Mouse (Mus musculus): ENCODE results near the gene Tle3. TPM values are rescaled to one million over a fixed set of nuclear protein-coding genes. Genes with fewer than 3 reads are reported as not detected.

Gene Tle3
- polyA plus RNA-seq, 1 experiment: 39.1 TPM

DNA sequence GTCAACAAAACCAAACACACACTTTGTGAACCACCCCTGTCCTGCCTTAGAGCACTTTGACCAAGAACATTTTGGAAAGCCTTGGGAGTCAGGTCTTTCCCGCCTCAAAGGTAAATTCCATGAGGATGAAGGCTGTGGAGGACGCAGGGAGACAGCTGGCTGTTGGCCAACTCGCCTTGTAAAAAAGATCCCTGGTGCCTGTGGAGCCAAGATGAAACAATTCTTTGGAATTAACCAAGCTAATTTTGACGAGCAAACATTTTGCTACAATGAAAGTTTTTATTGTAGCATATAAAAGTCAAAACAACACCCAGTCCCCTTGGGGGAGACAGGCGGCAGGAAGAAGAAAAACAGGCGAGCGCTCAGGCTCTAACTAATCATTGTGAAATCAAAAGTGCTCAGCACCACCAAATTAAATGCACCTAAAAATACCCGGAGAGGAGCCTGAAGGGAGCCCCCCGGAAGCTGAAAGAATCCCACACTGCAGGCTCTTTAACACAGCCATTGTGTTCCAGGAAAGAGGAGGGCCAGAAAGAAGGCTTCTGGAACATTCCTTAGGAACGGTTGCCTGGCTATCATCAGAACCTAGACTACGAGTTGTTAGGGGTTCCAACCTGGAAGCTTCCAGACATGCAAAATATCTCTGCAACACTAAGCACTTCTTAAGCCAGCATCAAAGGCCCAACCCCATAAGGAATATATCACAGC, 69.2 kb downstream of the Tle3 start:
- Histone ChIP-seq H3K27me3 (ENCODE audit: control insufficient read depth, insufficient read depth, insufficient read length) (no peaks in the 10 kb centered on the region), H3K36me3 (ENCODE audit: control insufficient read depth, insufficient read depth) (no peaks in the 10 kb centered on the region), H3ac (ENCODE audit: control insufficient read depth, insufficient read length, low read depth) (no peak overlapping the region), H3K79me2 (ENCODE audit: control insufficient read depth, insufficient read depth) (no peaks in the 10 kb centered on the region), H3K79me3 (ENCODE audit: low read depth) (no peaks in the 10 kb centered on the region), H3K4me3 (ENCODE audit: insufficient read depth, poor library complexity, severe bottlenecking) (no peak overlapping the region)
- TF ChIP-seq CTCF (IDR thresholded peaks at IDR 0.05; ENCODE audit: control insufficient read depth, insufficient read depth, insufficient read length): no peak

DNA sequence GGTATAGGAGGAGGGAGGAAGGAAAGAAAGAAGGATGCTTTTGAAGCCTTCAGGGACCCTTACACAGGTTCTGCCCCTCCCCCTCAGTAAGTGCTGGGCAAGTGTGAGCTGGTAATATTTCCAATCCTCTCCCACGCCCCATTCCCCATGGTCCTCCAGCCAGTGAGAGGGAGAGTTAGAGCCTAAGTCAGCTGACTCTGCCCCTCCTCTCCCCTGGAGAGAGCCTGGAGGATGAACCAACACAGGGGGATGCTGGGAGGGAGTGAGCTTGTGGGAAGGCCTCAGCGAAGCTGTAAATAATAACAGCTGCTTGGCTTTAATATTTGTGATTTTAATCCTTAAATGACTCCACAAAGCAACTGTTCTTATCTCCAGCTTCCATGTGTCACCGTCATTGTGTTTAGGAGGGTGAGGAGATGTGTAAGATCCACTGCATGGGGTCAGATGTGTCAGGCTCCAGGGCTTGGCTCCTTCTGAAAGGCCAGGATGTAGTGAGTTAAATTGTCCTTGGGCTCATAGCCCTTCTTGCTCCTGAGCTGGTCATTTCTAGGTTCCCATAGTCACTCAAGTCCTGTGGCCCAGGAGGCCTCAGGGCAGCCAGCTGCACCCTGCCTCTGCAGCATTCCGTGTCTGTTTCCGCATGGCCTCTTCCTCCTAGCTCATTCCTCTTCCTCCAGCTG, 70.9 kb downstream of the Tle3 start:
- no peaks in the 10 kb centered on the region for H3K36me3 ChIP-seq (ENCODE audit: control insufficient read depth, insufficient read depth)

DNA sequence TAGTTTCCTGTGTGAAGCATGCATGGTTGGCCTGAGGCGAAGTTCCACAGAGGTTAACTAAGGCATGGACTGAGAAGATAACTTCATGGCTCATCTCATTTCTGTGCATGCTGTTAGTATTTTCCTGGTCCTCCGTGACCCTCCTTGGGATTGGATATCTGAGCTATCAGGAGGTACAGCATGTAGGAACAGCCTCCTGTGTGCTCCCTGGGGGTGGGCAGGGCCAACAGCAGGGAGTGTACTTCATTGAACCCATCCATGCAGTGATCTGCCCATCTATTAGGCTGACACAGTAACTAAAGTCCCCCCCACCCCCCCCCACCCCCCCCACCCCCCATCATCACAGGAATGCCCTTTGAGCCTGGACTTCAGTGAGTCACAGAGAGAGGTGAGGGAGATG, 73.0 kb downstream of the Tle3 start:
- H3K36me3 ChIP-seq (ENCODE audit: control insufficient read depth, insufficient read depth): no peaks in the 10 kb centered on the region
- H3ac ChIP-seq (ENCODE audit: control insufficient read depth, insufficient read length, low read depth): no peak overlapping the region
- H3K79me2 ChIP-seq (ENCODE audit: control insufficient read depth, insufficient read depth): no peaks in the 10 kb centered on the region
- H3K79me3 ChIP-seq (ENCODE audit: low read depth): no peaks in the 10 kb centered on the region
- peaks cover 8% of the 10 kb centered on the region for H3K27me3 ChIP-seq (ENCODE audit: control insufficient read depth, insufficient read depth, insufficient read length)
- no peak for TF ChIP-seq CTCF (IDR thresholded peaks at IDR 0.05; ENCODE audit: control insufficient read depth, insufficient read depth, insufficient read length)
- no peak for TF ChIP-seq MAX (IDR thresholded peaks at IDR 0.05)
- no peak for TF ChIP-seq USF1 (IDR thresholded peaks at IDR 0.05; ENCODE audit: low read depth)
- no peak for TF ChIP-seq MYOD1 (IDR thresholded peaks at IDR 0.05; ENCODE audit: control insufficient read depth, insufficient read length, low read depth)
- no peak overlapping the region for H3K4me3 ChIP-seq (ENCODE audit: insufficient read depth, poor library complexity, severe bottlenecking)

More for the DNA sequence above, 70.9 kb downstream of the Tle3 start:
- Histone ChIP-seq H3ac (ENCODE audit: control insufficient read depth, insufficient read length, low read depth) (no peak overlapping the region), H3K4me3 (ENCODE audit: insufficient read depth, poor library complexity, severe bottlenecking) (no peak overlapping the region), H3K79me3 (ENCODE audit: low read depth) (no peaks in the 10 kb centered on the region), H3K79me2 (ENCODE audit: control insufficient read depth, insufficient read depth) (no peaks in the 10 kb centered on the region), H3K27me3 (ENCODE audit: control insufficient read depth, insufficient read depth, insufficient read length) (peaks cover 8% of the 10 kb centered on the region)
- TF ChIP-seq USF1 (IDR thresholded peaks at IDR 0.05; ENCODE audit: low read depth) (no peak), CTCF (IDR thresholded peaks at IDR 0.05; ENCODE audit: control insufficient read depth, insufficient read depth, insufficient read length) (no peak), MAX (IDR thresholded peaks at IDR 0.05) (no peak), MYOD1 (IDR thresholded peaks at IDR 0.05; ENCODE audit: control insufficient read depth, insufficient read length, low read depth) (no peak), FOSL1 (IDR thresholded peaks at IDR 0.05; ENCODE audit: insufficient read depth, low read length, poor library complexity, severe bottlenecking) (no peak), MYOG (IDR thresholded peaks at IDR 0.05; ENCODE audit: control insufficient read depth, extremely low read depth, insufficient read length) (no peak), CEBPB (IDR thresholded peaks at IDR 0.05; ENCODE audit: low read depth) (no peak)

DNA sequence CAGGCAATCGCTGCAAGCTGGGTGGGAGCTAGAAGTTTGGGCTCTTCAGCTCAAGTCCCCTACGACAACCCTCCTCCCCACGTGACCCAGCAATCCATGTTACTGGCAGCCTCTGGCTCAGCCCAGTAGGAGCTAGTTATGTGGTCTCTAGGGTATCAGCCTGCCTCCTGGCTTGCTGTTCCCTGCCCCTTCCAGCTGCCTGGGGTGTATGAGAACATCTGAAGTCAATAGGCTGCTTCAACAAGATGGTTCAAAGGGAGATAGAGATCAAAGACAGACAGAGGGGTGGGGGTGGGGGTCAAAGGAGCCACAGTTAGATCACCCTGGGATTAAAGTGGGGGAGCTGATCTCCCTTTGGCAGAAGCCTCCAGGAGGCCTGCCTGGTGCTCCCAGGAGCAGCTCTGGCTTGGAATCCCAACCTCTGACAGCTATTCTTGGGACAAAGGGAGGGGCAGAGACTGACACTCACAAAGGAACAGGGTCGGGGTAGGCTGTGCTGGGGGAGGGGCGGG, 73.6 kb downstream of the Tle3 start:
- Histone ChIP-seq H3K4me3 (ENCODE audit: insufficient read depth, poor library complexity, severe bottlenecking) (no peak overlapping the region), H3K79me2 (ENCODE audit: control insufficient read depth, insufficient read depth) (no peaks in the 10 kb centered on the region), H3K27me3 (ENCODE audit: control insufficient read depth, insufficient read depth, insufficient read length) (peaks cover 8% of the 10 kb centered on the region), H3ac (ENCODE audit: control insufficient read depth, insufficient read length, low read depth) (no peak overlapping the region), H3K79me3 (ENCODE audit: low read depth) (no peaks in the 10 kb centered on the region), H3K36me3 (ENCODE audit: control insufficient read depth, insufficient read depth) (no peaks in the 10 kb centered on the region)
- TF ChIP-seq USF1 (IDR thresholded peaks at IDR 0.05; ENCODE audit: low read depth): peak; percentile 42
- TF ChIP-seq CEBPB (IDR thresholded peaks at IDR 0.05; ENCODE audit: low read depth): no peak

DNA sequence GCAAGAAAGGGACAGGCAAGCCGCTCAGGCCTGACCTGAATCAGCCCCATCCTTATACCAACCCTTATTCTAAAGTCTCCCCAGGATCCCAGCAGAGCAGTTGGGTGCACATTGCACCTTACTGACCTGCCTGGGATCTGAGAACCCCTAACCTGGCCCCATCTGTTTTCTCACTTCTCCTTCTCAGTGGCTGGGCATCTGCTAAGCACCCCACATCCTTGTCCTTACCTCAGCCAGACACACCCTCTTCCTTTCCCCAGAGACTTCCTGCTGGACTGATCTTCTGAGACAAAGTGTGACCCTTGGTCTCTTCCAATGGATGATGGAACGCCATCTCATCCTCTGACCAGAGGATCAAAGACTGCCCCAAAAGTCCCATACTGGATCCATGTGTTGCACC, 74.8 kb downstream of the Tle3 start:
- Histone ChIP-seq H3K79me3 (ENCODE audit: low read depth) (no peaks in the 10 kb centered on the region), H3K27me3 (ENCODE audit: control insufficient read depth, insufficient read depth, insufficient read length) (peaks cover 8% of the 10 kb centered on the region), H3K79me2 (ENCODE audit: control insufficient read depth, insufficient read depth) (no peaks in the 10 kb centered on the region), H3K36me3 (ENCODE audit: control insufficient read depth, insufficient read depth) (no peaks in the 10 kb centered on the region), H3ac (ENCODE audit: control insufficient read depth, insufficient read length, low read depth) (no peak overlapping the region), H3K4me3 (ENCODE audit: insufficient read depth, poor library complexity, severe bottlenecking) (no peak overlapping the region)
- no peak for TF ChIP-seq CTCF (IDR thresholded peaks at IDR 0.05; ENCODE audit: control insufficient read depth, insufficient read depth, insufficient read length)
- TF ChIP-seq MYOG (IDR thresholded peaks at IDR 0.05; ENCODE audit: control insufficient read depth, extremely low read depth, insufficient read length): no peak
- no peak for TF ChIP-seq CEBPB (IDR thresholded peaks at IDR 0.05; ENCODE audit: low read depth)
- TF ChIP-seq MYOD1 (IDR thresholded peaks at IDR 0.05; ENCODE audit: control insufficient read depth, insufficient read length, low read depth): no peak
- no peak for TF ChIP-seq FOSL1 (IDR thresholded peaks at IDR 0.05; ENCODE audit: insufficient read depth, low read length, poor library complexity, severe bottlenecking)
- TF ChIP-seq MAX (IDR thresholded peaks at IDR 0.05): no peak
- TF ChIP-seq USF1 (IDR thresholded peaks at IDR 0.05; ENCODE audit: low read depth): no peak

DNA sequence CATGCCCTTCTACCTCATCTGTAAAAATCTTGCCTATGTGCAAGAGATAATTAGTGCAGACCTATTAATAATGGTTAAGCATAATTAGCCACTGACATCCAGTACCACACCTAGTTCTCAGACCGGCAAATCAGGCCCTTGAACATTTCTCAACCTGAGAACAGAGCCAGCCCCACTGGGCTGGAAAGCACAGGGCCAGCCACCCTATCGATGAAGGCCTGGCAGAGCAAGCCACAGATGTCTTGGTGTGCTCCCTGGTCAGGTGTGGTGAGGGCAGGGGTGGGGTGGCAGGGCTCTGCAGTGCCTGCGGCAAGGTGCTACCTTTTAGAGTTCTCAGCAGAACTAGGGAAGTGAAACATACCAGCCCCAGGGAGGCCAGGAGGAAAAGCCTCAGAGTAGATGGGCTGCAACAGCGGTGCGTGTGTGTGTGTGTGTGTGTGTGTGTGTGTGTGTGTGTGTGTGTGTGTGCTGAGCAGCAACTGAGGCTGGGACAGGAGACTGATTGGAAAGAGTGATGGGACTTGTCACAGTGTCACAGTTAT, 77.3 kb downstream of the Tle3 start:
- Histone ChIP-seq H3ac (ENCODE audit: control insufficient read depth, insufficient read length, low read depth) (no peak overlapping the region), H3K4me3 (ENCODE audit: insufficient read depth, poor library complexity, severe bottlenecking) (no peak overlapping the region), H3K36me3 (ENCODE audit: control insufficient read depth, insufficient read depth) (no peaks in the 10 kb centered on the region), H3K79me2 (ENCODE audit: control insufficient read depth, insufficient read depth) (no peaks in the 10 kb centered on the region), H3K79me3 (ENCODE audit: low read depth) (no peaks in the 10 kb centered on the region), H3K27me3 (ENCODE audit: control insufficient read depth, insufficient read depth, insufficient read length) (peaks cover 8% of the 10 kb centered on the region)
- no peak for TF ChIP-seq MYOD1 (IDR thresholded peaks at IDR 0.05; ENCODE audit: control insufficient read depth, insufficient read length, low read depth)
- no peak for TF ChIP-seq USF1 (IDR thresholded peaks at IDR 0.05; ENCODE audit: low read depth)
- TF ChIP-seq MAX (IDR thresholded peaks at IDR 0.05): no peak
